Mouse (Mus musculus): ENCODE data around the gene Rhbdf1.
A peak's percentile ranks its signal among the peaks of the same experiment; 100 is the strongest.

The Rhbdf1 gene

DNA sequence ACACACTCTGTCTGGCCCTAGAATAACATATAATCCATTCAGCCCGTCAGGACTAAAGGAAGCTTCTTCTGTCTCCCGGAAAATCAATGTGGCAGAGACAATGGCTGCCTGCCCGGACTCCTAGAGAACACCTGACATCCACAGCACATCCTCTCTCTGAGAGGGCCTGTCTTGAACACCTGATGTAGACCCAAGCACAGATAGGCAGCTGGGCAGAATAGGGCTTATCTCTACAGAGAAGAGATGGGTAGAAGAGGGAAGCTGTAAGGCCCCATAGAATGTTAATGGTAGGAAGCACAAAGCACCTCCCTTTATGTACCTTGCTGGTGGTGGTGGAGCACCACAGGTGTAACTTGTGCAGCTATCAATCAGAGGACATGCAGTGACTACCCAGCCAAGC lies 20.1 kb upstream of the Rhbdf1 start:
- ATAC-seq (ENCODE audit: insufficient number of reproducible peaks, low FRiP score, low TSS enrichment), result no peak

DNA sequence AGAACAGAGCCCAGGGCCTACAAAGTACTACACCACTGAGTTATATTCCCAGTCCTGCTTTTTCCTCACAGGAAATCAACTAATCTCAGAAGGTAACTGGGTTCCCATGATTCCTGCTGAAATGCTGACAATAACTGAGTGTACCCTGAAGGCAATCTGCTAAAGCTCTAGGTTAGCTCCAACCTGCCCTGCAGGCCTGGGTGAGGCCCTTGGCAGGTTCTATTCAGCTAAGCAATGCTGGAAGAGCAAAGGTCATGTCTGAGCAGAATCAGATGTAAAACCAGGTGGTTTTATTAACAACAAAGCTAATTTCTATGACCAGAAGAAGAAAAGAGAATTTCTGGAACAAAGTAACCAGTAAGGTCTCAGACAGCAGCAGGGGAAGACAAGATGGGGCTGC lies 19.3 kb upstream of the Rhbdf1 start:
- ATAC-seq (ENCODE audit: insufficient number of reproducible peaks, low FRiP score, low TSS enrichment), result no peak

DNA sequence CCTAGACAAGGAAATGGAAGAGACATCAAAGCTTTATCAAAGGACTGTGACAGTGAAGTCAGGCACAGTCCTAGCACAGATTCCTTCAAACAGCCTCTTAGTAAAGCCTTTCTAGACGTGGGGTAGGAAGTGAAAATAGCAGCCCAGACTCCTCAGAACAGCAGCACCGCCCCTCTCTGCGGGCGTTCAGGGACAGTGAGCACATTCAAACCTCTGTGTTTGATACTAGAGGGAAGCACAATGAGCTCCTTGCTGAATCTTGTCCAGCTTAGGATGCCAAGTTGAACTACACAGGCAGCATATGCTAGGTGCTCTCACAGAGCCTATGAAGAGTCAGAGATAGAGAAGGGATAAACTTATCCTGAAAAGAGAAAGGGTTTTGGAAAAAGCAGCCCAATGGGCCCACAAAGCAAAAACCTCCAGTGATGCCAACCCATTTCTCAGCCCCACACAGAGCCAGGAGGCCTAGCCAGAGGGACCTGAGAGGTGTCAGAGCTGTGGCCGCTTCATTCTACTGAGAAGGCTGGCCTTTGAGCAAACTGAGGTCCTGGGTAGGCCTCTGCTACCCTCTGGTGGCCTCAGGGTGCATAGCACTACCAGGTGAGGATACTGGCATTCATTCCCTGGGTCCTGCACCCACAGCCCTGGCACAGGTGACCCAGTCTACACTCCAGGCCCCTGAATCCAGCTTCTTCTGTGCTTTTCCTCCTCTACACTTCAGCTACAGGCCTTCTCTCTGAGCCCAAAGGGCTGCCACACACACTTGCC lies 16.2 kb upstream of the Rhbdf1 start:
- ATAC-seq (ENCODE audit: insufficient number of reproducible peaks, low FRiP score, low TSS enrichment), result peak; percentile 75

DNA sequence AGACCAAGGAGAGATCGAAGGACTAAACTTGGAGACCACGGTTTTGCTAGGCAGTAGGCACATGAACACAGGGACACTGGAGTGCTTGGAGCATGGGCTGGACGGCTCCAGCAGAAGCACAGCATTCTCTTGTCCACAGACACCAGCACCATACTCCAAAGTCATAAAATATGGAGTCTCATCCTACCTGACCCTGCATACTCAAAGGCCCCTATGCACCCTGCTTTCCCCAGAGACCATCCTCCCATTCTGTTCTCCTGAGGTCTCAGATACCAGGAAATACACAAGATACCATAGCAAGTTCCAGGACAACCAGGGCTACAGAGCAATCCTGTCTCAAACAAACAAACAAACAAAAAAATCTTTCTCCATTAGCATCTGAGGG lies 15.3 kb upstream of the Rhbdf1 start:
- no peak for ATAC-seq (ENCODE audit: insufficient number of reproducible peaks, low FRiP score, low TSS enrichment)

DNA sequence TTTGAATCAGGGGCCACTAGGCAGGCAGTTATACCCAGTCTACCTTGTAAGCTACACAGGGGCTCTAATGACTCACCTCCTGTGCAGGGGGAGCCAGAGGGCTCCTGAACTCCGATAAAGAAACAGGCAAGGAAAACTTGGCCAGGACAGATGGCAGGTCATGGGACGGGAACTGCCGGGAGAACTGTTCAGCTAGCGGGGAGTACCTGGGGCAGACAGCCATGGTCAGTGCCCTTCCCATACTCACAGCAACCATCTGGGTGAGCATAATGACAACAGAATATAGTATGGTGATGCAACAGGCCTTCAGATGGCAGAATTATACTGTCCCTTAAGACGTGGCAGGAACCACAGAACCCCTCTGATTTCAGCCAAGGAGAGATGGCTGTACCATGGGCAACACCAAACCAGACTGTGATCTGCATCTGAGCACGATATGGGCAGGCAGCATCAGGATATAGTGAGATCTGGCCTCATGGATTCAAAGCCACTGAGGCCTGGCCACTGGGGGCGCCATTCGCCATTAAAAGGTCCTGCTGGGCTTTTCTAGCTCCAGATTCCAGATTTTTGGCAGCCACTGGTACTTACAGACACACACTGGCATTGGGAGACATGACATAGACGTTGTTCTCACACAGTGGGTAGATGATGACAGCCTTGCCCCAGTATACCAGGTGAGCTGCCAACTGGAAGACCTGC lies 14.8 kb upstream of the Rhbdf1 start:
- ATAC-seq (ENCODE audit: insufficient number of reproducible peaks, low FRiP score, low TSS enrichment), result no peak

DNA sequence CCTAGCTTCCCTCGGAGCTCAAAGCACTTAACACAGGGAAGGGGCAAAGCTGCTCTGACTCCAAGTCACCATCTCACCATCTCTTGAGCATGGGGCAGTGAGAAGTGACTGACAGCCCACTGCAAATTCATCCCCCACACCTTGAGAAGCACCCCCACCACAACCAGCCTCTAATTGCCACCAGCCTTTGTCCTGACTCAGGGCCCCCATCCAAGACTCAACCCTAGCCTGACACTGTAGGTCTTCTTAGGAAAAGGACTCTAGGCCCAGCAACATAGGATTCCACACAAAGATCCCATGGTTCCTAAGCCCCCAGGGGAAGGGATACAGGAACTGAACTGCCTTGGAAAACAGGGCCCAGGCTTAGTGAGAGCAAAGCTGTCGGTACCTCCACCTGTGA lies 14.0 kb upstream of the Rhbdf1 start:
- no peak for ATAC-seq (ENCODE audit: insufficient number of reproducible peaks, low FRiP score, low TSS enrichment)

DNA sequence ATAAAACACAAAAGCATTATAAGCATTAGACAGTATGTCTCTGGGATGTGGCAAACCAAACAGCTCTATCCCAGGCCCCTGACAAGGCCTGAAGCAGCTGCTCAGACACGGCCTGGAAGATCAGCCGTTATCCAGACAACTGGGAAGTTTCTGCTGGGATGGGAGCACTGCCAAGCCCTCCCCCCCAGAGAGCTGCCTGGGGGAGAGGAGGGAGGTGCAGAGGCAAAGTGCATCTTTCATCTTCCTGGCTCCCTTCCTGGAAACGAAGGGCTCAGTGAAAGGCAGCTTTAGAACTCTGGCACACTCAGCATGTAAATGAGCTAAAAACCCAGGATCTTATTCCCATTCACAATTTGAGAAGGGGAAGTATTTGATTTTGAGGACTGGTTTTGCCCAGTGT lies 13.5 kb upstream of the Rhbdf1 start:
- no peak for ATAC-seq (ENCODE audit: insufficient number of reproducible peaks, low FRiP score, low TSS enrichment)

DNA sequence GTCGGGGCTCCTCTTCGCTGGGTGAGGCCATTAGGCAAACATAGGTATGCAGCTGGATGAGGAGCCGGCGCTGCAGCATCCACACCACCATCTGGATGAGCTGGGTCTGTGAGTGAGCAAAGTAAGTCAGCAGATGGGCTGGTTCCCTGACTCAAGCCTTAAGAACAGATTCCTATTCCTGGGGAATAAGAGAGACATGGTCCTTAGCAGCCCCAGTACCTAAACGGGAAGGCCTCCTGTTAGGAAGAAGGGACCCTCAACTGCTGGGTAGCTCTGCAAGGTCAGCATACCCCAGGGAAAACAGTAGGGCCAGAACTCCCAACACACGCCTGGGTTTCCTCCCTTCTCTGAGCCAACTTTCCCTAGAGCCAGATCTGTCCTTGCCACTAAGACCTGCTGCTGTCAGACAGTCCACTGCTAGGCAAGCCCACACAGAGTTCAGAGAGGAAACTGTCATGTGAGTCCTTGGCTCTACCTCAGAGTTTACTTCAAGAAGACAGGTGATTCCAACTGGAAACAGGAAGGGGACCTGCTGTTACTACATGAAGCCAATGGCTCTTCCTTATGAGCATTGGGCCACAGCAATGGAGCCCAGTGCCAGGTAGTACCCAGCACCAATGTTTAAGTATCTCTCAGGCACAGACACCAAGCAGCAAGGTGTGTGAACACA lies 12.9 kb upstream of the Rhbdf1 start:
- no peak for ATAC-seq (ENCODE audit: insufficient number of reproducible peaks, low FRiP score, low TSS enrichment)

DNA sequence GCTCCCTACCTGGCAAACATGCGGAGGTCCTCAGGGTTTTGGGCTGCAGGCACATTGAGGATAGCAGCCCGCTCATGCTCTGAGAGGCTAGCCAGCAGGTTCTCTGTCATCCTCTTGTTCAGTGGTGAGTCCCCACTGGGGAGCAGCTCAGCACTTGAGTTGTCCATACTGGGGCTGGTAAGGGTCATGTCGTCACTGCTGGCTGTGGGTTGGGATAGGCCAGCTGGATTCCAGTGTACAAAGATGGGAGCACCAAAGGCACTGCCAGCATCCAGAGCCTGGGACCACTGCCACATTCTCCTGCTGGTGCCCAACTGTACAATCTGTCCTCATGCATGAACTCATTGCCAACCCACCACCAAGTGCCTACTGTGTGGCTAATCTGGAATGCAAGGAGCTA lies 11.8 kb upstream of the Rhbdf1 start:
- no peak for ATAC-seq (ENCODE audit: insufficient number of reproducible peaks, low FRiP score, low TSS enrichment)

DNA sequence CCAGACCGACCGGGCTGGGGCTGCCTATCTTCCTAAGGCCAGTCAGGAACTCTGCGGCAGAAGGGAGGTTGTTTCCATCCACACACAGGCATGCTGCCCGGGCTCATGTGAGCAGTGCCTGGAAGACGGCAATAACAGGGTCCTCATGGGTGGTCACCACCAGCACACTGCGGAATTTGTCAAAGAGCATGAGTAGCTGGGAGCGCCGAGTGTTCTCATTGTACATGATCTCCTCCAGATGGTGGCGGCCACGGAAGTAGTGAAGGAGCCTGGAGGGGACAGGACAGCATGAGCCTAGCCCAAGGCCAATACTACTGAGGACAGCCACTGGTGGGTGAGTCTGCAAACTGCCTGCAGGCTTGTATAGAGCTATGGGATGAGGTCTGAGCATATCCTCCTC lies 10.7 kb upstream of the Rhbdf1 start:
- ATAC-seq (ENCODE audit: insufficient number of reproducible peaks, low FRiP score, low TSS enrichment), result no peak

DNA sequence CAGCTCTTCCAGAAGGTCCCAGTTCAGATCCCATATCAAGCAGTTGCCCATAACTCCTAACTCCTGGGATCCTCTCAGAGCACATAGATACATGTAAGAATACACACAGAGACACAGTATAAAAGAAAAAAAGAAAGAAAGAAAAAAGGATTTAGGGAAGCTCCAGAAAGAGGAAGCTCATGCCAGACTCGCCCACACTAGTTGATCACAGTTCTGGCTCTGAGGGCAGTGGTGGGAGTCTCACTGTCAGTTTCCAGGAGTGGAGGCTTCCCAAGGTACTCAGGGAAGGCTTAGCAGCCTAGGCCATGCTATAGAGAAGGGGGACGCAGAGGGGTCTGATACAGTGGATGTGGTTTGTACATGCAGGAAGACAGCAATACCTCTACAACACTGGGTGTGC lies 9.0 kb upstream of the Rhbdf1 start:
- no peak for ATAC-seq (ENCODE audit: insufficient number of reproducible peaks, low FRiP score, low TSS enrichment)

DNA sequence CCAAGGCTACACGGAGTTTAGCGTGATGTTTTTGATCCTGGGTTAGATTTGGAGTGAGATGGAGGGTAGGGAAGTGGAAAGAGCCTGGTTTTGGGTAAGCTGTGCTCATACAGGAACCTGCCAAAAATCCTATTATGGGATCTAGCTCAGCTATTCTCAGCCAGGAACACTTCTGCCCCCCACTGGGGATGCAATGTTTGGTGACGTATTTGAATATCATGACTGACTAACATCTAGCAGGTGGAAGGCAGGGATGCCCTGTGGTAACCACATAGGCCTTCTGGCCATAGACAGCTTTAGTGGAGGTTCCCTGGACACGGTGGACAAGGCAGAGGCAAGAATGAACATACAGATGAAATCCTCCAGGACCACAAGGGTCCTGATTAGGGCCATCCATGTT lies 8.1 kb upstream of the Rhbdf1 start:
- ATAC-seq (ENCODE audit: insufficient number of reproducible peaks, low FRiP score, low TSS enrichment), result no peak

DNA sequence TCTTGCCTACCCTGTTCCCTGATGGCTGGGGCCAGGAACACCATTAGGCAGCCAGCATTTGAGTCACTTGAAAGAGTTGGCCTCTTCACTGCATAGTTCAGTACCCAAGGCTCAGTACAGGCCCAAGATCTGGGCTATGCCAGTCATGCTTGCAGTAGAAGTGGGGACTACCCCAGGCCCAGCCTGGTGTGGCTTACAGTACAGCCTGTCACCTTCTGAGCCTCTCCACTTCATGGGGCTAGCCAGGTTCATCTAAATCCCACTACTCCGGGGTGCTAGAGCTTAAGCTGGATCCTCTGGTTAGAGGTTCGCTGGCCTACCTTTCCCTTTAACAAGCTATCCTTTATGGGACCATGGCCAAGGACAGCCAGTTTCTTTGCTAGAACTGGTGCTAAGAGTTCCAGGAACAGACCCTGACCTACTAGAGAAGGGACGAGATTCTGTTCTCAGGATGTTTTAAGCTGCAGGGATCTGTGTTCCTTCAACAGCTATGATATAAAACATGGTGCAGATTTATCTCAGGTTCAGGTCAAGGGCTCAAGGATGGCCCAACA lies 6.3 kb upstream of the Rhbdf1 start:
- no peak for ATAC-seq (ENCODE audit: insufficient number of reproducible peaks, low FRiP score, low TSS enrichment)

DNA sequence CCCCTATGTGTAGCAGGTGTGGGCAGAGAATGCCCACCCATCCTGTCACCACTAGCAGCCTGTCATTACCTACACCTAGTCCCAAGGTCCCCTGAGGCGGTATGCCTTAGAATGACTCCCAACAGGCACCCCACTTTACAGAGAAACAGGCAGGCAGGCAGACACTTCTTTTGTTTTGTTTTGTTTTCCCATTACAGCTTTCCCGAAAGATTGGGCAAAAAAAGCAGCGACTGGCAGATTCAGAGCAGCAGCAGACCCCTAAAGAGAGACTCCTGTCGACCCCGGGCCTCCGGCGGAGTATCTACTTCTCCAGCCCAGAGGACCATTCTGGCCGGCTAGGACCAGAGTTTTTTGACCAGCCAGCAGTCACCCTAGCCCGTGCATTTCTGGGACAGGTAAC lies 5.5 kb upstream of the Rhbdf1 start:
- no peak for ATAC-seq (ENCODE audit: insufficient number of reproducible peaks, low FRiP score, low TSS enrichment)

DNA sequence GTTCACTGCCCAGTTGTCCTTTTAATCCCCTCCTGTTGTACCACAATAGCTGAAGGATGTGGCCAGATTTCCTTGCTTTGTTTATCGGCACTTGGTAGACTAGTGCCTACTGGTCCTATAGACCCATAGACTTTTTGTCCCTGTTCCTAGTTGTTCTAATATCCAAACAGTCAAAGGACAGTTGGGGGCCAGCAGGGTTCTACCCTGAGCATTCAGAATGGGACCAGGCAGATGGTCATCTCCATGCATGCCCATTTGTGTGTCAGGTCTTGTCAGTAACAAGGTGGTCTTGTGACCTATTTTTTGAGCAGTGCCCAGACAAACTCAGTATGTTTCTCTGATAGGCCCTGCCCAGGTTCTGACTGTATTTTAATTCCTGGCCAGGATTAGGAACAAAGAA lies 4.9 kb upstream of the Rhbdf1 start:
- peak; percentile 42; the same call in 1 of the 2 replicates for ATAC-seq (ENCODE audit: insufficient number of reproducible peaks, low FRiP score, low TSS enrichment)

DNA sequence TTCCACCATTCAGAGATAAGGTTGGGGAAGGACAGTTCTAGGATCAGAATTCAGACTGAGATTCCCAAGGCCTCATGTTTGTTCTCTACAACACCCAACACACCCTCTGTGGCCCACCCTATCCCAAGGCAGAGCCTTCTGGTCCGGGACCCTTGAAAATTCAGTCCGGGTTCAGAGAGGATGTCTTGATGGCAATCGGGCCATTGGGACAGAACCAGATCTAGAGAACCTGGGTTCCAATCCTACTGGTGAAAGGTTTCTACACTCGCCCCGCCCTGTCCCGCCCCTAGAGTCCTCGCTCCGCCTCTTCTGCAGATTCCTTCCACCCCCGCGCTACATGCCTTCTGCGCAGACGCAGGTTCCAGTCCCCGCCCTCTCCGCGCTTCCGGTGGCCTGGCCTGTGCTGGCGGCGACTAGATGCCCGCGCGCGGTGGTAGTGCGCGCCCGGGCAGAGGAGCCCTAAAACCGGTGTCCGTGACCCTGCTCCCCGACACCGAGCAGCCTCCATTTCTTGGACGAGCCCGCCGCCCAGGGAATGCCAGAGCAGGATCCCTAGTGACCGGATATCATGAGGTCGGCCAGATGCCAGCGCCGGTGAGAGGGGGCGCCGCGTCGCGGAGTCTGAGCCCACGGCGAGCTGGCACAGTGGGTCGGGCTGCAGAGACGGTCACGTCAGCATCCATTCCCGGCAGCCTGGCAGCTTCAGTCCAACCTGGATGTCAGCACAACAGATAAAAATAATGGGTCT lies 4.2 kb upstream of the Rhbdf1 start, which contains the start of gene Mpg:
Gene Mpg, plus strand, starts transcription at position 382 of the 748 bp plus-strand sequence.
- peak; percentile 74 for ATAC-seq (ENCODE audit: insufficient number of reproducible peaks, low FRiP score, low TSS enrichment)

DNA sequence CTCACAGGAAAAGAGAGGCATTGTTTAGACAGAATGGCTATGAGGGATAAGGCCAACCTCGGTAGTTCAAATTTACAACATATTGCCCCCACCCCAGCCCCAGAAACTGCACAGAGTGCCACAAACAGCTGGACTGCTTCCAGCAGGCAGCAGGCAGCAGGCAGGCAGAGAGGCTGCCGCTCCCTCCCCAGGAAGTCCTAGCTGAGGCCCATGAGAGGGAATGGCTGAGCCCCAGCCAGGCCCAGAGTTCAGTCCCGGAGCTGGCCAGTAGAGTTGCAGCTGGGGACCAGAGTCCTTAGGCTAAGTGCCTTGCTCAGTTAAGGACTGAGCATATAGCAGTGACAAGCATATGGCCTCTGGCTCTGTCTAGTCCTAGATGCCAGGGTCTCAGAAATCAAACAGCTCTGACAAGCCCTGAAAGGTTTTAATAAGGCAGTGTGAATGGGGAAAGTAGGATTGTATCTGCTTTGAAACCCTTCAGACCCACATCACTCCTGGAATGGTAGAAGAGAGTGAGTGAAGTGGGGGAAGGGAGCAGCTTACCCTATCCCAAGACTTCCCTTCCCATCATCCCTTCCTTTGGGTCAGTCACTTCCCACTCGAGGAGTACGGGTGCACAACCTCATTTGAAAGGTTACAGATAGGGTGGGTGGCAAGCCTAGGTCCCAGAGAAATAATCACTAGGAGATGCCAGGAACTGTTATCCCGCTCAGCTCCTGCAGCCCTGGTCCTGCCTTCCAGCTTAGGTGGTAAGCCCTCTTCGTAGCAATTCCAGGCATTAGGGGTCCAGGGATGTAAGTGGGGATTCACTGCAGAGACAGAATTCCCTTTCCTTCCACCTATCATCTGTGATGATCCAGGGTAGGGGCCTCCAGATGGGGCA lies 3.4 kb upstream of the Rhbdf1 start:
- ATAC-seq (ENCODE audit: insufficient number of reproducible peaks, low FRiP score, low TSS enrichment), result no peak

DNA sequence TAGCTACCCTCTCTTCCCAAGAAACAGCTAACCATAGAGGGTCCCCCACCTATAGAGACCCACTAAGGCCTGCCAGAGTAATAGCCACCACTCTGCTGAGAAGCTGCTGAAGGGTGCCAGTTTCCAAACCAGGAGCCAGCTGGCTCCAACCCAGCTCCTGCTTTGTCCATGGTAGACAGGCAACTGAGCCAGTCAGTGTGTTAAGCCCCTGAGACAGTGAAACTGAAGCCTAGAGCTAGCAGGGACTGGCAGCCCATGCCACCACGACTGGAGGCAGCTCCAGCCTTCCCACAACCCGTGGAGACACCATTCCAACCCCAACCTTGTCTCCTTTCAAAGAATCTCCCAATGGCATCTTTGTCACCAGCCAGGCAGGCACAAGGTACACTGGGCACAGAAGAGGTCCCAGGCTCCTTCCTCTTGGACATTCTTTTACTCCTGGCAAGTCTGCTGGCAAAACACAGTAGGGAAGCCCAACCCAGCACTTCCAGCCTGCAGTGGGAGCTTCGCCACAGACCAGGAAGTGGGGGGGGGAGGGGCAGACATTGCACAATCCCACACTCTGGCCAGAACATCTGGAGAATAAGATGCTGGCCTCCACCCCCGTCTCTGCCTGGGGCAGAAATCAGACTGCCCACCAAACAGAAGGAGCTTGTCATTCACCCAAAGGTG lies 2.5 kb upstream of the Rhbdf1 start:
- no peak for ATAC-seq (ENCODE audit: insufficient number of reproducible peaks, low FRiP score, low TSS enrichment)
